Mouse (Mus musculus) erythroblast, embryonic 14.5 days (primary cell): ENCODE measurements around the gene Epas1. TPM values are rescaled to one million over a fixed set of nuclear protein-coding genes. Genes with fewer than 3 reads are reported as not detected.

Experiments used
- H3K27me3 ChIP-seq: 2 replicates; pipeline ENCODE4 v1.6.1; 2012; ENCODE audit warnings: inconsistent platforms; ENCODE audit not compliant: control insufficient read depth
- H3K36me3 ChIP-seq: 2 replicates; pipeline ENCODE4 v1.6.1; 2012; ENCODE audit warnings: mild to moderate bottlenecking, inconsistent platforms; ENCODE audit not compliant: control insufficient read depth
- H3K4me1 ChIP-seq: 2 replicates; pipeline ENCODE4 v1.6.1; 2012; ENCODE audit warnings: inconsistent platforms; ENCODE audit not compliant: control insufficient read depth
- H3K4me3 ChIP-seq: replicated peaks from 2 replicates; pipeline ENCODE3; 2012; ENCODE audit warnings: moderate library complexity, mild to moderate bottlenecking, inconsistent platforms
- H3K9me3 ChIP-seq: 2 replicates; pipeline ENCODE4 v1.6.1; 2012; ENCODE audit warnings: low read length, inconsistent platforms, mixed read lengths; ENCODE audit not compliant: control insufficient read depth
- GATA1 ChIP-seq: IDR thresholded peaks from 2 replicates; pipeline ENCODE4 v1.6.1; 2012; ENCODE audit warnings: low read length, inconsistent platforms, mixed read lengths
- TAL1 ChIP-seq: IDR thresholded peaks from 3 replicates; pipeline ENCODE4 v1.6.1; 2012; ENCODE audit warnings: low read length, inconsistent platforms, mixed read lengths
- polyA plus RNA-seq: library from polyadenylated mRNA; stranded (reverse); fragments of >175 nt; gene quantifications from 2 replicates; pipeline ENCODE4 v1.2.3, GENCODE M21; 2012

Gene Epas1
- polyA plus RNA-seq, 1 experiment = 0.01 TPM

GRCm38 (mm10) chr17:86768596-86768995 is 15.1 kb downstream of the Epas1 start:
- Histone ChIP-seq H3K9me3 (no peaks in the 10 kb centered on the region), H3K27me3 (no peaks in the 10 kb centered on the region), H3K4me3 (no peak overlapping the region), H3K4me1 (no peaks in the 10 kb centered on the region), H3K36me3 (no peaks in the 10 kb centered on the region; the same call in 1 of the 2 replicates)
- TF ChIP-seq TAL1 = no peak

GRCm38 (mm10) chr17:86769330-86770211 is 16.1 kb downstream of the Epas1 start:
- no peaks in the 10 kb centered on the region for H3K4me1 ChIP-seq
- no peaks in the 10 kb centered on the region for H3K27me3 ChIP-seq
- H3K9me3 ChIP-seq = no peaks in the 10 kb centered on the region
- no peak overlapping the region for H3K4me3 ChIP-seq
- TF ChIP-seq GATA1 (no peak), TAL1 (no peak)
- H3K36me3 ChIP-seq = no peaks in the 10 kb centered on the region; the same call in 1 of the 2 replicates

GRCm38 (mm10) chr17:86770848-86771247 is 17.3 kb downstream of the Epas1 start:
- no peaks in the 10 kb centered on the region; the same call in 1 of the 2 replicates for H3K36me3 ChIP-seq
- TF ChIP-seq TAL1 (no peak), GATA1 (no peak)
- no peaks in the 10 kb centered on the region for H3K4me1 ChIP-seq
- H3K27me3 ChIP-seq = no peaks in the 10 kb centered on the region
- H3K9me3 ChIP-seq = no peaks in the 10 kb centered on the region
- no peak overlapping the region for H3K4me3 ChIP-seq

- Histone ChIP-seq H3K9me3 (no peaks in the 10 kb centered on the region), H3K4me1 (no peaks in the 10 kb centered on the region), H3K36me3 (no peaks in the 10 kb centered on the region; the same call in 1 of the 2 replicates), H3K27me3 (no peaks in the 10 kb centered on the region), H3K4me3 (no peak overlapping the region)
- TF ChIP-seq TAL1 (no peak), GATA1 (no peak)
Observed at GRCm38 (mm10) chr17:86772035-86772434, 18.5 kb downstream of the Epas1 start.

GRCm38 (mm10) chr17:86772929-86773588 is 19.6 kb downstream of the Epas1 start:
- H3K9me3 ChIP-seq = no peaks in the 10 kb centered on the region
- H3K27me3 ChIP-seq = no peaks in the 10 kb centered on the region
- no peaks in the 10 kb centered on the region for H3K36me3 ChIP-seq
- H3K4me1 ChIP-seq = no peaks in the 10 kb centered on the region
- no peak overlapping the region for H3K4me3 ChIP-seq
- TF ChIP-seq GATA1 (no peak), TAL1 (no peak)

GRCm38 (mm10) chr17:86776538-86776937 is 23.0 kb downstream of the Epas1 start:
- Histone ChIP-seq H3K27me3 (no peaks in the 10 kb centered on the region), H3K9me3 (no peaks in the 10 kb centered on the region), H3K4me1 (no peaks in the 10 kb centered on the region), H3K4me3 (no peak overlapping the region), H3K36me3 (no peaks in the 10 kb centered on the region)
- TF ChIP-seq GATA1 (no peak), TAL1 (no peak)

GRCm38 (mm10) chr17:86778147-86778546 is 24.6 kb downstream of the Epas1 start:
- Histone ChIP-seq H3K9me3 (no peaks in the 10 kb centered on the region), H3K4me3 (no peak overlapping the region), H3K36me3 (no peaks in the 10 kb centered on the region), H3K4me1 (no peaks in the 10 kb centered on the region), H3K27me3 (no peaks in the 10 kb centered on the region)
- TF ChIP-seq GATA1 = no peak
- no peak for TF ChIP-seq TAL1

- no peaks in the 10 kb centered on the region for H3K36me3 ChIP-seq
- no peaks in the 10 kb centered on the region for H3K27me3 ChIP-seq
- no peaks in the 10 kb centered on the region for H3K9me3 ChIP-seq
- TF ChIP-seq GATA1 (no peak), TAL1 (no peak)
- H3K4me1 ChIP-seq = no peaks in the 10 kb centered on the region
- no peak overlapping the region for H3K4me3 ChIP-seq
Observed at GRCm38 (mm10) chr17:86779191-86780130, 26.0 kb downstream of the Epas1 start.
